Mouse (Mus musculus) cerebellum, postnatal 14 days (tissue): Measurements from ENCODE around the gene Elmo3.

Experiments
- DNase-seq, 2 experiments: peaks; one replicate each; pipeline ENCODE4 v3.0.0; 2021; ENCODE audit warnings: mixed read lengths in 2 of 2

Elmo3 gene

GRCm38 (mm10) chr8:105355179-105356024 is 50.0 kb downstream of the Elmo3 start:
- DNase-seq: no peak

GRCm38 (mm10) chr8:105356681-105357080 is 51.3 kb downstream of the Elmo3 start:
- DNase-seq: no peak

GRCm38 (mm10) chr8:105359208-105359607 is 53.8 kb downstream of the Elmo3 start:
- DNase-seq: no peak

GRCm38 (mm10) chr8:105359646-105360045 is 54.2 kb downstream of the Elmo3 start:
- DNase-seq: peak; percentile 55 to 60
